Mouse (Mus musculus): ENCODE data around the gene Lage3. TPM values are rescaled to one million over a fixed set of nuclear protein-coding genes. Genes with fewer than 3 reads are reported as not detected.

Lage3 gene
- total RNA-seq, 2 experiments from 2014 or later, result 26.8 to 29.0 TPM

Small RNA genes lying within 50 kb of the gene (microRNA-seq; reads per million reads assigned to microRNA genes)
- 0 reads per million in 2 experiments for gene Mir7092

Other genes starting within 250 kb of the Lage3 start
- not detected for gene Opn1mw, start 226.2 kb downstream of the Lage3 start, total RNA-seq (2021)
- 10 to 100 TPM; 25.7 to 30.4 TPM for gene Mecp2, start 218.3 kb downstream of the Lage3 start, total RNA-seq (2021)
- not detected for gene Tex28, start 185.8 kb downstream of the Lage3 start, total RNA-seq (2021)
- not detected for gene Tktl1, start 176.4 kb downstream of the Lage3 start, total RNA-seq (2021)
- gene Flna, start 103.8 kb downstream of the Lage3 start, total RNA-seq (2021), result 10 to 100 TPM; 85.9 to 91.8 TPM
- 10 to 100 TPM; 31.0 to 35.2 TPM for gene Emd, start 98.9 kb downstream of the Lage3 start, total RNA-seq (2021)
- 100 to 1,000 TPM; 240 to 275 TPM for gene Rpl10, start 82.8 kb downstream of the Lage3 start, total RNA-seq (2021)
- 10 to 100 TPM; 45.4 to 47.6 TPM for gene Taz, start 71.7 kb downstream of the Lage3 start, total RNA-seq (2021)
- 10 to 100 TPM; 17.7 to 23.5 TPM for gene Dnase1l1, start 71.3 kb downstream of the Lage3 start, total RNA-seq (2021)
- gene Atp6ap1, start 56.5 kb downstream of the Lage3 start, total RNA-seq (2021), result 100 to 1,000 TPM; 130 to 139 TPM
- gene Gdi1, start 48.6 kb downstream of the Lage3 start, total RNA-seq (2021), result 10 to 100 TPM; 50.9 to 66.5 TPM
- 10 to 100 TPM; 23.9 to 27.7 TPM for gene Fam50a, start 40.6 kb downstream of the Lage3 start, total RNA-seq (2021)
- gene Plxna3, start 24.6 kb downstream of the Lage3 start, total RNA-seq (2021), result under 1 TPM; 0.40 to 0.93 TPM
- gene Ubl4a, start 19.6 kb upstream of the Lage3 start, total RNA-seq (2021), result 10 to 100 TPM; 76.0 to 77.9 TPM
- gene Slc10a3, start 19.7 kb upstream of the Lage3 start, total RNA-seq (2021), result 1 to 10 TPM; 4.5 to 5.1 TPM
- gene Fam3a, start 39.7 kb upstream of the Lage3 start, total RNA-seq (2021), result 10 to 100 TPM; 19.2 to 20.7 TPM
- 10 to 100 TPM; 44.7 to 51.0 TPM for gene Ikbkg, start 39.7 kb upstream of the Lage3 start, total RNA-seq (2021)
- 10 to 100 TPM in 1 of 2 experiments, 1 to 10 TPM in 1; 5.8 to 10.6 TPM for gene G6pdx, start 75.6 kb upstream of the Lage3 start, total RNA-seq (2021)
- gene Gm6880, start 127.8 kb upstream of the Lage3 start, total RNA-seq (2021), result not detected
- gene Olfr1326-ps1, start 221.3 kb upstream of the Lage3 start, total RNA-seq (2021), result not detected
- gene Olfr1325, start 239.1 kb upstream of the Lage3 start, total RNA-seq (2021), result not detected

Measured in heart, adult 18-20 months (tissue).